7 mouse cellular contexts compared by ENCODE assay signal in the genomic region with DNA sequence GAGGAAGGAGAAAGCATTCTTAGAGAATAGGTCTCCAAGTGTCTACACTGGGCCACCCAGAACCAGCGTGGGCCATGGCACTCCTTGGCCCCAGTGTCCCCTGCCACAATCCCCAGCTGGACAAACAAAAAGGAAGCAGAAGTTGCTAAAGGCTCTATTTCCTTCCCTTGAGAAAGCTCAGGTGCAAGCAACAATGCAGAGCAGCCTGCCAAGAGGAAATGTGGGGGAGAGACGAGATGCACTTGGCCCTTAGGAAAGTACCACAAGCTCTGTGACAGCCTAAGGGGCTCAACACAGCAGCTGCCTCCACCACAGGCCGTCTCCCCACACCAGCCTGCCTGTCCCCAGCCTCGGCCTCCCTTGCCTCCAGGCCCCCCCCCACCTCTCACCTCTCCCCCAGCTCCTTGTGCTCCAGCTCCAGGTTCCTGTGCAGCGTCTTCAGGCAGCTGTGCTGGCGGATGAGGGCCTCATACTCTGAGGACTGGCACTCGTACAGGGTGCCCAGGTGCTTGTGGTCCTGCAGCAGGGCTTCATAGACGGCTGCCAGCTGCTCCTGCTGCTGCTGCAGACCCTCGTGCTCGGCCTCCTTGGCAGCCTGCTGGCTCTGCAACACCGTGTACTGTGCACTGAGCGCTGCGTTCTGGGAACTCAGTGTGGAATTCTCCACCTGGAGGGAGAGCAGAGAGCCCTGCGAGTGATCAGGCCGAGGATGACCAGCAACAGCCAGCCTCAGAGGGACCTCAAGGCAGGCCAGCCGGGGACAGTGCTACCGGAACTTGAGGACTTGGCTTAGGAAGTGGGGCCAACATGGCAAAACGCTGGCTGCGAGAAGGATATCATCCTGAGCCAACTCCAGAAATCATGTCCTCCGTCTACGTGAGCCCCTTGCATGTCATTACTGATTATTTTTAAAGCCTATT. TPM values are rescaled to one million over a fixed set of nuclear protein-coding genes. Genes with fewer than 3 reads are reported as not detected.
DNase-seq lines count a peak whose midpoint lies in the region; ATAC-seq and TF ChIP-seq lines count a peak whose summit lies in the region.

No protein-coding gene starts in this region.

- ATAC-seq in neural tube, embryonic 13.5 days (ENCODE audit: low read depth): no peak
- ATAC-seq in heart, embryonic 11.5 days (replicated peaks; ENCODE audit: insufficient number of reproducible peaks, low FRiP score, low TSS enrichment): no peak; the same call in 1 of the 2 replicates

- peaks cover 69% of the 10 kb centered on the region for H3K36me3 ChIP-seq in neural tube, embryonic 13.5 days
- no peaks in the 10 kb centered on the region for H3K36me3 ChIP-seq in heart, embryonic 11.5 days (ENCODE audit: control insufficient read depth, insufficient read depth, low read length)

- H3K9me3 ChIP-seq in neural tube, embryonic 13.5 days: no peaks in the 10 kb centered on the region
- no peaks in the 10 kb centered on the region for H3K9me3 ChIP-seq in heart, embryonic 11.5 days (replicated peaks; ENCODE audit: control insufficient read depth, low read length)

- H3K4me1 ChIP-seq in neural tube, embryonic 13.5 days (replicated peaks): peaks cover 8% of the 10 kb centered on the region; the same call in 1 of the 2 replicates
- no peaks in the 10 kb centered on the region for H3K4me1 ChIP-seq in heart, embryonic 11.5 days (ENCODE audit: control insufficient read depth, insufficient read depth, low read length)

- no peak overlapping the region for H3K9ac ChIP-seq in neural tube, embryonic 13.5 days
- peak overlapping the region; percentile 43; the same call in 1 of the 2 replicates for H3K9ac ChIP-seq in heart, embryonic 11.5 days (ENCODE audit: low read depth, low read length)

- no peak overlapping the region for H3K4me2 ChIP-seq in neural tube, embryonic 13.5 days
- no peak overlapping the region for H3K4me2 ChIP-seq in heart, embryonic 11.5 days

- WGBS in neural tube, embryonic 13.5 days: 76% methylated on average over 21 of the region's 21 CpGs
- WGBS in heart, embryonic 11.5 days (ENCODE audit: insufficient replicate concordance): 75% methylated on average over 21 of the region's 21 CpGs

- no peak for TF ChIP-seq CTCF in left cerebral cortex, adult 2 months (IDR thresholded peaks at IDR 0.05)

- no peaks in the 10 kb centered on the region for H3K27me3 ChIP-seq in neural tube, embryonic 13.5 days
- peaks cover 28% of the 10 kb centered on the region for H3K27me3 ChIP-seq in heart, embryonic 11.5 days (ENCODE audit: control insufficient read depth, insufficient read depth, low read length)

- no peak overlapping the region for H3K4me3 ChIP-seq in neural tube, embryonic 13.5 days
- no peak overlapping the region for H3K4me3 ChIP-seq in heart, embryonic 11.5 days (ENCODE audit: low read depth, low read length)
- H3K4me3 ChIP-seq in left cerebral cortex, adult 2 months: no peak overlapping the region

- no peak for DNase-seq in neural tube, embryonic 10.5 days (ENCODE audit: extremely low spot score, low spot score)
- DNase-seq in kidney, postnatal 36 days: peak; percentile 45 to 57
- peak; percentile 21 for DNase-seq in thymus, postnatal 25 days
- no peak for DNase-seq in left cerebral cortex, adult 2 months (ENCODE audit: extremely low spot score in 1 of 2, low spot score in 2 of 2)
- no peak for DNase-seq in MN1 (ENCODE audit: low spot score)

- intact Hi-C loops in left cerebral cortex, adult 2 months (cut with DNase I): loop anchor here (5.0 to 10.0 kb wide), 2 partner anchors 425 to 667 kb away; no protein-coding TSS in a partner anchor

- peak overlapping the region; percentile 28; the same call in 1 of the 2 replicates for H3K27ac ChIP-seq in neural tube, embryonic 13.5 days (replicated peaks)
- no peak overlapping the region for H3K27ac ChIP-seq in heart, embryonic 11.5 days (ENCODE audit: low read depth, low read length)
- H3K27ac ChIP-seq in left cerebral cortex, adult 2 months: no peak overlapping the region

RNA-seq across cellular contexts. Expression of gene Gpr68, which starts 29.7 kb away (rescaled TPM):
- 2.1 and 2.2 TPM in 2 replicates for polyA plus RNA-seq in neural tube, embryonic 13.5 days (2015; fragmentation: Nextera tagmentation; extraction: Ambion mirVana)
- polyA plus RNA-seq in heart, embryonic 11.5 days (2014; fragmentation: Nextera tagmentation; extraction: Ambion mirVana): 3.2 and 4.2 TPM in 2 replicates
- 10 to 100 TPM; 14.0 to 15.6 TPM for total RNA-seq in left cerebral cortex, adult 2 months (2021)

Comparison
In these comparisons a context has a peak if more than half of its experiments do, and no peak if none do; other contexts are left out.
1. DNase-seq: peak in kidney, postnatal 36 days (2 of 2) and thymus, postnatal 25 days (single experiment); none in neural tube, embryonic 10.5 days (single experiment), left cerebral cortex, adult 2 months (0 of 2) and MN1 (single experiment).